Mouse (Mus musculus) layer of hippocampus, postnatal 25 days (tissue): ENCODE results near the gene Aknad1. TPM values are rescaled to one million over a fixed set of nuclear protein-coding genes. Genes with fewer than 3 reads are reported as not detected.

Experiments
- DNase-seq, 2 experiments: peaks; one replicate each; pipeline ENCODE4 v3.0.0; 2022; ENCODE audit warnings: mixed read lengths in 2 of 2, low spot score in 1 of 2; ENCODE audit errors: extremely low spot score in 1 of 2
- total RNA-seq, 2 experiments: library from RNA; stranded (reverse); gene quantifications; 2 replicates each; pipeline ENCODE4 v1.2.3; 2021

Aknad1 gene
- total RNA-seq = not detected

- no peak for DNase-seq
Measured at GRCm38 (mm10) chr3:108739045-108739708, at the start of gene Aknad1. Gene Aknad1 (plus strand): TSS chr3:108739658.

GRCm38 (mm10) chr3:108689979-108690378 is 49.5 kb upstream of the Aknad1 start:
- no peak for DNase-seq

- DNase-seq = no peak
Measured at GRCm38 (mm10) chr3:108694321-108694720, 45.1 kb upstream of the Aknad1 start.

- DNase-seq = no peak
Measured at GRCm38 (mm10) chr3:108698662-108699061, 40.8 kb upstream of the Aknad1 start.

GRCm38 (mm10) chr3:108699786-108700185 is 39.7 kb upstream of the Aknad1 start:
- DNase-seq = no peak

- no peak for DNase-seq
Measured at GRCm38 (mm10) chr3:108701256-108701655, 38.2 kb upstream of the Aknad1 start.

- no peak for DNase-seq
Measured at GRCm38 (mm10) chr3:108702789-108703188, 36.7 kb upstream of the Aknad1 start.

GRCm38 (mm10) chr3:108711296-108711695 is 28.2 kb upstream of the Aknad1 start:
- DNase-seq = no peak

GRCm38 (mm10) chr3:108713065-108713675 is 26.3 kb upstream of the Aknad1 start:
- no peak for DNase-seq

GRCm38 (mm10) chr3:108714837-108715236 is 24.6 kb upstream of the Aknad1 start:
- DNase-seq = no peak

GRCm38 (mm10) chr3:108717896-108718502 is 21.5 kb upstream of the Aknad1 start:
- DNase-seq = no peak

- no peak for DNase-seq
Measured at GRCm38 (mm10) chr3:108719357-108719756, 20.1 kb upstream of the Aknad1 start.

GRCm38 (mm10) chr3:108719761-108720160 is 19.7 kb upstream of the Aknad1 start:
- no peak for DNase-seq

GRCm38 (mm10) chr3:108721076-108721991 is 18.1 kb upstream of the Aknad1 start:
- DNase-seq = peak; percentile 31 to 44

- peak; percentile 88 for DNase-seq
Measured at GRCm38 (mm10) chr3:108722036-108722872, 17.2 kb upstream of the Aknad1 start, which contains the start of gene Gpsm2. Gene Gpsm2 (minus strand): TSS chr3:108722309.

- DNase-seq = no peak
Measured at GRCm38 (mm10) chr3:108726413-108726812, 13.0 kb upstream of the Aknad1 start.

GRCm38 (mm10) chr3:108727344-108727743 is 12.1 kb upstream of the Aknad1 start:
- no peak for DNase-seq

GRCm38 (mm10) chr3:108727776-108728175 is 11.7 kb upstream of the Aknad1 start:
- DNase-seq = no peak

GRCm38 (mm10) chr3:108730316-108730715 is 9.1 kb upstream of the Aknad1 start:
- no peak for DNase-seq

- DNase-seq = no peak
Measured at GRCm38 (mm10) chr3:108737761-108738160, 1.7 kb upstream of the Aknad1 start.
